Mouse (Mus musculus) embryo, embryonic 10 days (tissue): ENCODE results near the gene Med8.
A peak's percentile ranks its signal among the peaks of the same experiment; 100 is the strongest.

Experiments used
- DNase-seq: peaks from one replicate; pipeline ENCODE4 v3.0.0-alpha.2; 2015; ENCODE audit warnings: low spot score

The Med8 gene

GRCm38 (mm10) chr4:118415779-118416178, 6.6 kb downstream of the Med8 start:
- DNase-seq = no peak

DNA sequence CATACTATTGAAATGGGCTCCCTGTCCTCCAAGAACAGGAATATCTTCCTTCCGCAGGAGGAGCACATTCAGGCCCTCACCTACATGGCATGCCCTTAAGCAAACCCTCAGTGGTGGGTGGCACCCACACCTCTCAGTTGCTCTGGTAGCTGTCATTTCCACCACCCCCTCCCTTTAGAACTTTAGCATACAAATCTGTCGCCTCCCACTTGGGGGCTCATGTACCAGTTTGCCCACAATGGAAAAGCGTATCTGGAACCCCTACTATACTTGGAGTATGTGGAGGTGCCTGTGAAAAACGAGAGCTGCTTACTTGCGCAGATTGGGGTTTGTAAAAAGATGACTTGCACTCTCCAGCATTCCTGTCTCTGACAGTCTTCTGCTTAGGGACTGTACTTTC, 7.2 kb downstream of the Med8 start:
- no peak for DNase-seq

DNA sequence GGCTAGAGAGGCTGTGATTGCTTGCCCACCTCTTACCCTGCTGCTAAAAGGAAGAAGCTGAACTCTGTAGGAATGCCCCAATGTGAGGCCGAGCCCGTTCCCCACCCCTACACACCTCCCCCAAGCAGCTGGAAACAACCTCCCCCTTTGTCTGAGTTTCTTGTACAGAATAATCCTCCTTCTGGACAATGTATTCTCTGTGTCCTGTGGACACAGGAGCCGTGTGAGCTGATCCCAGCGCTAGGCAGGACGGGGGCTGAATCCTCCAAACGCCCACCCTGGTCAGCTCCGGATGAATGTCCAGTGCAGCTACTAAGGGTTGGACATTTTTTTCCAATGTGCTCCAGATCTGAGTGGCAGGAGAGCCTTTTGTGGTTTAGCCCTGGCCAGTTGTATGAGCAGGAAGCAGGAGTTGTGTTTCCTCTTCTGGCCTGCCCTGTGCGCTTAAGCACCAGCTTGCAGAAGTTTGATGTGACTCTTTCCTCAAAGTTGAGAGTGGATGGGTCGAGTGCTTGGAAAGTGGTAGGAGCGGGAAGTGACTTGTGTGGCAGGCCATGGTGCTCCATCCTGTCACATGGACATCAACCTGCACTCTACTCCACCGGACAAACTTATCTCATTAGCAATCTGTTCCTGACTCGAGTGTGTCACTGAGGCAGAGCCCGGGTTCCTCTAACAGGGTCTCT, 8.1 kb downstream of the Med8 start:
- no peak for DNase-seq

DNA sequence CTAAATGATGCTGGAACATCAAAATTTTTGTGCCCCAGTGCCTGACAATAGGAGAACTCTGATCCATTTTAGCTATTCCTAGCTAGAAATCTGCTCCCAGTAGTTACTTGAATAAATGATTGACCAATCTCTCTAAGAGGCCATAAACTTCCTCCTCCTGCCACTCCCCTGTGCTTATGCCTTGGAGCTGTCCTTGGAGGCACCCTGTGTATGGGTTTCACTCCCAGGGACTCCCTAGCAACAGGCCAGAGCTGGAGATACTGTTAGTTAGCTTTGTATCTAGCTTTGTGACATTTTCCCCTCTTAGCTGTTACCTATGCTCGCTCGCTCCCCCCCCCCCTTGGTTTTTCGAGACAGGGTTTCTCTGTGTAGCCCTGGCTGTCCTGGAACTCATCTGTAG, 12.2 kb downstream of the Med8 start:
- no peak for DNase-seq

DNA sequence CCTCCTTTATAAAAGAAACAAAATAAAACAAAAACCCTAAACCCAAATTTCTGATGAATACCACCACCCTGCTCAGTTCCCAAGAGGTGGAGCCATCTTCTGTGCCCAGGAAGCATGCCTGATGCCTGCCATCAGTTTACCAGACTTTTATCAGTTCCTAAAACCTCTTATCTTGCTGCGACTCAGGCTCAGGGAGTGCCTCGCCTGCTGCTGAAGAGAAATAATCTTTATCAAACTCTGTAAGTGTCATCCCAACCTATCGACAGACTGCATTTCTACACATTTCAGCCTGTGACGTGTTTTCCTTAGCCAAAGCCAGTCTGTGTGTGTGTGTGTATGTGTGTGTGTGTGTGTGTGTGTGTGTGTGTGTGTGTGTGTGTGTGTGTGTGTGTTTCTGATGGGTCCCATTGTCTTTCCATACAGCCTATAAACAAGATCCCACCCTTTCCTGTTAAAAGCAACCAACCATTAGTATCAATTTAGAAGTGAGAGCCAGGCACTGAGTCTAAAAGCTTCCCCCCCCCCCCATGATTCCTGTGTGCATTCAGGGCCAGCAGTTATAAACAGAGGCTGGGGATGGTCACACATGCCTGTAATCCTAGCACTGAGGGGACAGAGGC, 15.5 kb downstream of the Med8 start:
- DNase-seq = no peak

DNA sequence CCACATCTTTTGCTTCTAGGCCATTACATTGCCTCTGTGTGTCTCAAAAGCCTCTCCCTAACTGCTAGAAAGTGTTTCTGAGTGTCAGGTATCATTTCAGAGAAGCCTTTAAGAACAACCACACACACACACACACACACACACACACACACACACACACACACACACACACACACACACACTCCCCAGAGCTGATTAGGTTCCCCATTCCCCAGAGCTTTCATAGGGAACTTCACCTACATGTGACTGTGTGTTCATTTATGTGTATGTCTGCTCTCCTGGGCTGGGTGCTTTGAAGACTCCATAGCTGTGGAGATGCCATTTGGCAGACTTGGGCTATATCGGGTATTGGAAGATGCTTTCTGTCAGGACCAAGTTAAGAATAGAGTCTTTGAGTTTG, 16.2 kb downstream of the Med8 start:
- DNase-seq = no peak

GRCm38 (mm10) chr4:118427415-118427767, 18.3 kb downstream of the Med8 start:
- no peak for DNase-seq

DNA sequence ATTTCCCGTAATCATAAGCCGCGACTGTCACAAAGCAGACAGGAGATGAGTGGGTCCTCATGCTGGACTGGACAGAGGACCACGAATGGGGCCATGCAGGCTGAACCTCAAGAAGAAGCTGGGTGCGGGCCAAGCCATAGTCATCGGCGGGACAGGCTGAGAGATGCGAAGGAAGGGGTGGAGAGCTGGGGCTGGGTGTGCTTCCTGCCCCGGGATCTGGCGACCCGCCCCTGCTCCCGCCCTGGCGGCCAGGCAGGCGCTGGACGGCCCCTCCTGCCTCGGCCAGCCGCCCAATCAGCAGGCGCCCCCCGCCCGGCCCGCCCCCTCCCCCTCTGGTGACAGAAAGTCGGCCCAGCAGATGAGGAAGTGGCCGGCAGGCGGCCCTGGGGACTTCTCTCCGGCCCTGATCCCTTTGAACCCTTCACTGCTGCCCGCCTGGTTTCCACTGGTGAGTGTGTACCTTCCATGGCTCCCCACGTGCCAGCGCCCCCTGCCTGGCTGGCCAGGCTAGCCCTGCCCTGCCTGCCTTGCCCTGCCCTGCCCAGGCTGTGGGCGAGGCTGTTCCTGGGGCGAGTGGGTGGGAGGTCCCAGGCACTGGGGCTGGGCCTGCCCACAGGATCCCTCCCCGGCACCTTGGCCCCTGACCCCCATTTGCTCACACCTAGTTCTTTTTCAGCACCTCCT, 18.8 kb downstream of the Med8 start, which contains the start of gene Elovl1:
Elovl1 (plus strand) TSS at position 326 of the 684 bp plus-strand sequence.
- DNase-seq = peak; percentile 90

GRCm38 (mm10) chr4:118428531-118429214, 19.5 kb downstream of the Med8 start:
- peak; percentile 32 for DNase-seq

DNA sequence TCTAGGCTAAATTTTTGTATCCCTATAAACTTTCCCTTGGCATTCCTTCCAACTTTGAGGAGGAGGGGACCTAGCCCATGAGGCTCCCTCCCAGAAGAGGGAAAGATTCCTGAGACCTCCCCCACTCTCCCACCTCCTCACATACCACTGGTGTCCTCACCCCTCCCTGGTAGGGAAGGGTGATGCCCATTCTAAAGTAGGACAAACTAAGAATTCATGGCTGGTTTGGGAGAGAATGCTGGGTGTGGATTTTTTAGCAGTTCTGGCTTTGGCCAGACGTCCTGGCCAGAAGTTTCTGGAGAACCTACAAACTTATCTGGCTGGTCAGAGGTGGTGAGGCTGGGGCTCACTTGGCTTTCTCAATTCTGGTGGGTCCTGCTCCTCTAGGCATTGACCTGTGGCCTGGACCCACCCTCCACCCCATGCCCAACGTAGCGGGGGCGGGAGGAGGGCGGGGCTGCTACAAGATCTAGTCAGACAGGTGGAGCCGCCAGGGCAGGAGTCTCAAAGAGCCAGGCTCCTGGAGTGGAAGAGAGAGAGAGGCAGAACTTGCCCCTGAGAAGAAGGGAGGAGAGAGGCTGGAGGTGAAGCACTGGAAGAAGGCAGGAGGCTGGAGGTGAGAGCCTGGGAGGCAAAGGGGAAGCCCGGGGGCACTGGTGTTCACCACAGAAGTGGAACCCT, 20.2 kb downstream of the Med8 start:
- DNase-seq = no peak

DNA sequence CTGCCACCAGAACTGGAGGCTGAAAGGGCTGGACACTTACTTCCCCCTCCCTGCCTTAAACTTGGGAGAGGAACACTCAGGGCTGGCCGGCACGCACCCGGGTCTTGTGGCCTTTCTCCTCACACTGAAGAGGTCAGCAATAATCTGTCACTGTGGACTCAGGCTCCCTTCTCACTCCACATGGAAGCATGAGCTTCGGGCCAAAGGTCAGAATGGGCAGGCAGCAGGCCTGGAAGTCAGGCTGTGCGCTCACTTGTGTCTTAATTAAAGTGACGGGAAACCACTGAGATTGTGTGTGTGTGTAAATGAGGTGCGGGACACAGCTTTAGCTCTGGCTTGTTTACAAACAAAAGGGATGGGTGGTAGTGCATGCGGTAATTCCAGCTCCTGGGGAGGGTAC, 23.2 kb downstream of the Med8 start:
- peak; percentile 44 for DNase-seq

DNA sequence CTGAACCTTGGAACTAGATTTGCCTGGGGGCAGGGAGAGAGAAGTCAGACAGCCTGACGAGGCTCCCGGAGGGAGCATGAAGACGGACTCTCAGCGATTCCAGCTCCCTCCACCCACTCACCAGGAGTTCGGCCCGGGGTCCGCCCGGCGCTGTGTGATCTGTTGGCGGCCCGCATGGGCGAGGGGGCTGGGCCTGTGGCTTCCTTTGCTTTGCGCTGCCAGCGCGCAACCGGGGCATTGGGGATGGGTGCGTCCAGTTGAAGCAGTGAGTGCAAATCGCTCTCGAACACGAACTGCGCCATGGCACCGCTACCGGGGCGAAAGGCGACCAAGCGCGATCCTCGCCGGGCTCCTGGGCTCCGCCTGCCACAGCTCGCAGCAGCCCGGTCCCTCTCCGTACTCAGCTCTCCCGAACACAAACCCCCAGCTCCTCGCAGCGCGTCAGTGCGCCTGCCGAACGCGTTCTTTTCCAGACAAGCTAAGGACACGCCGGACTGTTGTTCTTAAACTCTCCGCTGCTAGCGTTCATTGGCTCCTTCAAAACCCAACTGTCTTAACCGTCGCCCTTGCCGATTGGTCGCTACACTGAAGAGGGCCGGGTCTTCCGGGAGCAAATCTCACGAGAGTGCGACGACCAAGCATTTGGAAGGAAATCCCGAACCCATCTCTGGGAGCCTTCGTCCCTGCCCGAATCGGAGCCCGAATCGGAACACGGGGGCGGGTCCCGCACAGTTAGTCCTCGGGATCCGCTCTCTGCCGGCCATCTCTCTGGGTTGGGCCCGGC, 27.9 kb downstream of the Med8 start, which contains the start of gene Cdc20:
Cdc20 (minus strand) TSS at position 533 of the 784 bp plus-strand sequence.
- peak; percentile 97 for DNase-seq

GRCm38 (mm10) chr4:118437829-118438253, 28.7 kb downstream of the Med8 start:
- DNase-seq = peak; percentile 57

DNA sequence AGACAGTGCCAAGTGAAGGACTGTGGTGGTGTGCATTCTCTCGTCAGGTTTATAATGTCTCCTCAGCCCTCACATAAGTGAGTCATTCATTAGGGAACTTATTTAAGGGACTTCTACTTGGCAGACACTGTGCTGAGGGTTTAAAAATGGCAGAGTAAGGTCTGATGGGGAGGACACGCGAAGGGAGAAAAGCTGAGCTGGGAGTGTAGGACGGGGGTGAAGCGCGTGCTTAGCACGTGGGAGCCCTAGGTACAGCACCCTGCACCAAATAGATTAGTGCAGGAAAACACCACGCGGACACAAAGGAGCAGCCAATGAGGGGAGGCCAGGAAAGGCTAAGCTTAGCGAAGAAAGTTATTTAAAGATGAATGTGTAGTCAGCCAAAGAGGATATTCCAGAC, 36.0 kb downstream of the Med8 start:
- DNase-seq = no peak

DNA sequence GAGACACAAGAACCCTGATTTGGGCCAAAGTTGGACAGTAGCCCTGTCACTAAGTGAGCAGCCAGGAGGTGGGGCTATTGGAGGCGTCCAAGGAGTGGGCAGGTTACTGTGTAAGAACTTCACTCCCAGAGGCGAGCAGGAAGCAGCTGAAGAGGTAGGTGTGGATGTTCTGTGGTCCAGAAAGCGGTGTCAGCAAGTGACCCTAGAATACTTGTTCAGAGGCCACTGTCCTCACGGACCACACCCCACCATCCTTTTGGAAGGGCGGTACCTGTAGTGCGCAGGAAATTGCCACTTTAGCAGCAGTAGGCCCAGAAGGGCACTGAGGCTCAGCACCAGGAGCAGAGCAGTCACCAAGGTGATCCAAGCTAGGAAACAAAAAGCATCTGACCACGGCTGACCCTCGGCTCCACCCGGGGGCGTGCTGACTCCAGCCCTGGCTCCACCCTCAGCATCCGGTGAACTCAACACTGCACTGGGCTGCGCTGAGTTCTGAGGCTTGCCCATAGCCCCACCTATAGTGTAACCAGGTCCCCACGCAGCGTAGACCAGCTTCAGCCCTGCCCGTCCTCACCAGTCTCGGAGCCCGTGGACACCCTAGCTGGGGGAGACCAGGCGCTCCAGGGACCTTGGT, 36.8 kb downstream of the Med8 start:
- peak; percentile 81 for DNase-seq

GRCm38 (mm10) chr4:118446415-118447153, 37.4 kb downstream of the Med8 start:
- DNase-seq = peak; percentile 29

DNA sequence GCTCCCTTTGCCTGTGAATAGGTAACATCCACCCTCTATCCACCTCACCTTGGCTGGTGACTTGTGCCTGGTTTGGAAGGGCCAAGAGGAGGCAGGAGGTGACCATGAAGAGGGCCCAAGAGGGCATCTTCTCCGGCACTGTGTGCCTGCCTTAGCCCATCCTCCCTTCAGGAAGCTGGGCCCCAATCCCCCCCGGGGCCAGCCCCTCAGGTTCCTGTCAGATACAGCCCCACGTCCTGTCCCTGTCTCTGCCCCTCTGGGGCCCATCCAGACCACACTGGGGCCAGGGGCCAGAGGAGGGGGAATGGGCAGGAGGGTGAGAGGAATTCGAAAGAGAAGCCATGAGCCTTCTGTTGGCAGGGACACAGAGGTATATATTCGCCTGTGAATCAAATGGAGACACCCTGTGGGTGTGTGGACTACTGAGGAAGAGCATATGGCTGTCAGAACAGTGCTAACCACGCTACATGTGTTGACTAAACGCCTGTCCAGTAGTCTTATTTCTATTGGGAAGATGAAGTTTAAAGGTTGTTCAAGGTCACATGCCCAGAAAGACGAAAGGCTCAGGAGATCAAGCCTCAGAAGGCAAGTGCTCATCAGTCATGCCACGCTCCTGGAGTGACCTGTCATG, 48.3 kb downstream of the Med8 start, which contains the start of gene Mpl:
Mpl (minus strand) TSS at position 169 of the 631 bp plus-strand sequence.
- DNase-seq = no peak

GRCm38 (mm10) chr4:118464956-118465355, 55.8 kb downstream of the Med8 start:
- no peak for DNase-seq
